Mouse (Mus musculus) forebrain, postnatal 0 days (tissue): Measurements from ENCODE around the gene Tmc5. TPM values are rescaled to one million over a fixed set of nuclear protein-coding genes. Genes with fewer than 3 reads are reported as not detected.
A peak's percentile ranks its signal among the peaks of the same experiment; 100 is the strongest.

Source experiments
- ATAC-seq: fragments of 200-750 bp; cut with Nextera tagmentation; 2 replicates; pipeline ENCODE4 v1.8.0; 2017; ENCODE audit warnings: mild to moderate bottlenecking, moderate library complexity
- DNase-seq: peaks from one replicate; pipeline ENCODE4 v3.0.0-alpha.2; 2015
- H3K27ac ChIP-seq: fragments of 300-500 bp; sonication (generic); 2 replicates; pipeline ENCODE4 v1.5.1; 2014; ENCODE audit warnings: low read depth, mild to moderate bottlenecking, antibody characterized with exemption, low read length, moderate library complexity, mixed read lengths
- H3K27me3 ChIP-seq: fragments of 300-500 bp; sonication (generic); 2 replicates; pipeline ENCODE4 v1.6.1; 2014; ENCODE audit warnings: mild to moderate bottlenecking, low read length, mixed read lengths; ENCODE audit not compliant: insufficient read depth
- H3K36me3 ChIP-seq: fragments of 300-500 bp; sonication (generic); 2 replicates; pipeline ENCODE4 v1.6.1; 2014; ENCODE audit warnings: mild to moderate bottlenecking, moderate library complexity; ENCODE audit not compliant: insufficient read depth
- H3K4me1 ChIP-seq: fragments of 300-500 bp; sonication (generic); 2 replicates; pipeline ENCODE4 v1.6.1; 2014; ENCODE audit warnings: antibody characterized with exemption; ENCODE audit not compliant: insufficient read depth
- H3K4me2 ChIP-seq: fragments of 300-500 bp; sonication (generic); 2 replicates; pipeline ENCODE4 v1.6.1; 2014; ENCODE audit warnings: low read depth, mild to moderate bottlenecking, moderate library complexity
- H3K4me3 ChIP-seq: fragments of 300-500 bp; sonication (generic); 2 replicates; pipeline ENCODE4 v1.5.1; 2014; ENCODE audit warnings: low read depth, low read length, mixed read lengths
- H3K9ac ChIP-seq: fragments of 300-500 bp; sonication (generic); 2 replicates; pipeline ENCODE4 v1.6.1; 2014; ENCODE audit warnings: mild to moderate bottlenecking
- H3K9me3 ChIP-seq: fragments of 300-500 bp; sonication (generic); 2 replicates; pipeline ENCODE4 v1.6.1; 2016; ENCODE audit warnings: low read length
- CTCF ChIP-seq: sonication (generic); IDR thresholded peaks from 2 replicates; pipeline ENCODE4 v1.5.1; 2016; ENCODE audit warnings: antibody characterized with exemption, control low read depth, low read depth
- WGBS: fragments of 180-500 bp; shearing (Covaris S2); extraction: QIAGEN DNeasy Blood & Tissue Kit; methylation state at CpG from one replicate; pipeline ENCODE4 v1.1.7; 2014; 5-methylcytosine and 5-hydroxymethylcytosine counted together
- polyA plus RNA-seq: library from polyadenylated mRNA; unstranded; fragments of >200 nt; fragmentation: Nextera tagmentation; extraction: Ambion mirVana; gene quantifications from 2 replicates; pipeline ENCODE4 v1.2.1, GENCODE M21; 2015
- total RNA-seq: library from RNA; depleted of rRNA; stranded (reverse); fragments of >200 nt; gene quantifications from 2 replicates; pipeline ENCODE4 v1.2.3, GENCODE M21; 2014; rRNA removed

Gene Tmc5
- total RNA-seq (0.38 and 0.46 TPM in 2 replicates), polyA plus RNA-seq (0.05 and 0.19 TPM in 2 replicates)

GRCm38 (mm10) chr7:118597201-118597600 lies at the start of gene Tmc5:
Gene Tmc5, plus strand, starts transcription at chr7:118597297.
- Histone ChIP-seq H3K36me3 (no peaks in the 10 kb centered on the region), H3K9ac (peak within 1 kb of the TSS; percentile 18; the same call in 1 of the 2 replicates), H3K4me2 (peak within 1 kb of the TSS; percentile 47), H3K27ac (no peak within 1 kb of the TSS), H3K27me3 (no peaks in the 10 kb centered on the region), H3K9me3 (no peaks in the 10 kb centered on the region), H3K4me1 (peaks cover 40% of the 10 kb centered on the region), H3K4me3 (peak within 1 kb of the TSS; percentile 17)
- DNase-seq (no peak), ATAC-seq (no peak)
- 7% methylated on average over 23 of the region's 23 CpGs for WGBS
- TF ChIP-seq CTCF = no peak

- no peak overlapping the region for H3K9ac ChIP-seq
- no peak overlapping the region for H3K4me3 ChIP-seq
- H3K36me3 ChIP-seq = peaks cover 53% of the 10 kb centered on the region
- TF ChIP-seq CTCF = no peak
- WGBS = 84% methylated on average over 10 of the region's 10 CpGs
- H3K9me3 ChIP-seq = peaks cover 3% of the 10 kb centered on the region; the same call in 1 of the 2 replicates
- no peaks in the 10 kb centered on the region for H3K4me1 ChIP-seq
- DNase-seq (no peak), ATAC-seq (no peak)
- H3K4me2 ChIP-seq = no peak overlapping the region
- no peak overlapping the region for H3K27ac ChIP-seq
- no peaks in the 10 kb centered on the region for H3K27me3 ChIP-seq
Measured at GRCm38 (mm10) chr7:118547451-118547850, 49.6 kb upstream of the Tmc5 start.

- 80% methylated on average over 4 of the region's 4 CpGs for WGBS
- H3K4me3 ChIP-seq = no peak overlapping the region
- H3K4me1 ChIP-seq = no peaks in the 10 kb centered on the region
- ATAC-seq (no peak), DNase-seq (no peak)
- peaks cover 50% of the 10 kb centered on the region for H3K36me3 ChIP-seq
- H3K27me3 ChIP-seq = no peaks in the 10 kb centered on the region
- peaks cover 6% of the 10 kb centered on the region; the same call in 1 of the 2 replicates for H3K9me3 ChIP-seq
- no peak for TF ChIP-seq CTCF
- H3K27ac ChIP-seq = no peak overlapping the region
- no peak overlapping the region for H3K4me2 ChIP-seq
- H3K9ac ChIP-seq = no peak overlapping the region
Measured at GRCm38 (mm10) chr7:118553881-118554280, 43.2 kb upstream of the Tmc5 start.

GRCm38 (mm10) chr7:118554290-118554689 lies 42.8 kb upstream of the Tmc5 start:
- WGBS = 24% methylated on average over 2 of the region's 2 CpGs
- Histone ChIP-seq H3K36me3 (peaks cover 49% of the 10 kb centered on the region), H3K4me1 (no peaks in the 10 kb centered on the region), H3K4me3 (no peak overlapping the region), H3K4me2 (no peak overlapping the region), H3K27me3 (no peaks in the 10 kb centered on the region), H3K9me3 (peaks cover 6% of the 10 kb centered on the region; the same call in 1 of the 2 replicates), H3K27ac (no peak overlapping the region), H3K9ac (no peak overlapping the region)
- TF ChIP-seq CTCF = no peak
- DNase-seq (no peak), ATAC-seq (no peak)

- Histone ChIP-seq H3K36me3 (peaks cover 8% of the 10 kb centered on the region), H3K4me1 (no peaks in the 10 kb centered on the region), H3K9ac (no peak overlapping the region), H3K4me2 (no peak overlapping the region), H3K4me3 (no peak overlapping the region), H3K9me3 (0 out of 2 replicates have a peak, but pooled peaks cover 4% of the 10 kb centered on the region), H3K27ac (no peak overlapping the region), H3K27me3 (no peaks in the 10 kb centered on the region)
- TF ChIP-seq CTCF = no peak
- WGBS = 36% methylated on average over 6 of the region's 6 CpGs
- DNase-seq (no peak), ATAC-seq (peak; percentile 86)
Measured at GRCm38 (mm10) chr7:118569121-118569543, 28.0 kb upstream of the Tmc5 start.

- TF ChIP-seq CTCF = no peak
- Histone ChIP-seq H3K4me1 (no peaks in the 10 kb centered on the region), H3K27ac (no peak overlapping the region), H3K4me2 (no peak overlapping the region), H3K27me3 (no peaks in the 10 kb centered on the region), H3K9ac (no peak overlapping the region), H3K9me3 (0 out of 2 replicates have a peak, but pooled peaks cover 4% of the 10 kb centered on the region), H3K36me3 (no peaks in the 10 kb centered on the region), H3K4me3 (no peak overlapping the region)
- no peak for DNase-seq
- 56% methylated on average over 5 of the region's 5 CpGs for WGBS
- ATAC-seq = peak; percentile 38
Measured at GRCm38 (mm10) chr7:118571350-118571749, 25.7 kb upstream of the Tmc5 start.

GRCm38 (mm10) chr7:118572039-118572438 lies 25.1 kb upstream of the Tmc5 start:
- Histone ChIP-seq H3K27me3 (no peaks in the 10 kb centered on the region), H3K27ac (no peak overlapping the region), H3K9ac (no peak overlapping the region), H3K4me1 (no peaks in the 10 kb centered on the region), H3K36me3 (no peaks in the 10 kb centered on the region), H3K4me2 (no peak overlapping the region), H3K9me3 (0 out of 2 replicates have a peak, but pooled peaks cover 4% of the 10 kb centered on the region), H3K4me3 (no peak overlapping the region)
- no peak for ATAC-seq
- no peak for DNase-seq
- TF ChIP-seq CTCF = no peak
- WGBS = 55% methylated on average over 5 of the region's 5 CpGs
